Mouse (Mus musculus) layer of hippocampus, adult 6 months (tissue): ENCODE results near the gene Slc39a1. TPM values are rescaled to one million over a fixed set of nuclear protein-coding genes. Genes with fewer than 3 reads are reported as not detected.

ENCODE experiments used
- long read RNA-seq, 2 experiments: library from polyadenylated mRNA; unstranded; transcript quantifications; one replicate each; pipeline ENCODE4 v2.0.0; 2019 to 2020
- microRNA-seq: library from miRNA; unstranded; fragments of <30 nt; microRNA quantifications from one replicate; pipeline ENCODE4 v1.2.0, GENCODE M21; 2020
- polyA plus RNA-seq: library from polyadenylated mRNA; unstranded; fragments of <200 nt; fragmentation: Nextera tagmentation; gene quantifications from 2 replicates; pipeline ENCODE4 v1.2.3, GENCODE M21; 2021

Gene Slc39a1
- 89.8 and 134 TPM in 2 replicates for polyA plus RNA-seq
- long read RNA-seq, experiment 1, partial matches to known transcripts = 0 of 122 reads
- long read RNA-seq, experiment 1, other reads (novel, unspliced or antisense) = 122 of 122 reads
- long read RNA-seq, experiment 2, transcript Slc39a1-201 (4 exons, 2,364 nt) = major isoform, 12 of 12 reads
- long read RNA-seq, experiment 2, partial matches to known transcripts = 0 of 12 reads
- long read RNA-seq, experiment 2, other reads (novel, unspliced or antisense) = 0 of 12 reads

DNA sequence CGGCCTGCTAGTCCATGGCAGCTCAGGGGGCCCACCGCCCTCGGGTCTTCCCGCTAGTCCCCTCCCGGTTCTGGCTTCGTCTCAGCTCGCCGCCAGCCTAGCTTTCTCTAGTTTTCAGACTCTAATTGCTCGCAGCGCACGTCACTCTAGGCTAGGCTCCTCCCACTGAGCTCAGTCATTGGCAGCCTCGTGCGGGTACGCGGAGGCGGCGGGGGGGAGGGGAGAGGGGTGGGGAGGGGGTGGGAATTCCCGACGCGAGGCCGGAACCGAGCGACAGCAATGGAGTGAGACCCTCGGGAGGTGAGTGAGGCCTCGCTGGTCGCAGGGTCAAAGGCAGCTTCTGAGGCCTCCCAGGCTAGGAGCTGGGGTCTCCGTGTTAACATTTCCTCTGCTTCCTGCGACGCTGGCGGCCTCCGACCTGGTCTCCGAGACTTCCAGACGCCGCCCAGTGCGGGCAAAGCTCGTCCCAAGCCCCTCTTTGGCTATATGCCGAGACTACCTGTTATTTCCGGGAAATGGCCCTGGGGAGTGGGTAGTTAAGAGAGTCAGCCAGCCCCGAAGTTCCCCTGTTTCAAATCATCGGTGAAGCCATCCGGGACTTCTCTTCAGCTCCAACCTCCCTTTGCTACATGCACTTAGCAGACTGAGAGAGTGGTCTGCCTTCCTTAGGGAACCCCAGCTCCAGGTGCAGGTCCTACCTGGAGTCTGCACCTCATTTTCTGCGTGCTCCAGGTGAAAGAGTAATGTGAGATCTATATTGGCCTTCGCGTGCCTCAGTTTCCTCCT, at the start of gene Slc39a1:
Slc39a1 (plus strand) TSS at position 213 of the 786 bp plus-strand sequence.

GRCm38 (mm10) chr3:90213377-90213866, 34.5 kb upstream of the Slc39a1 start, which contains the start of the genes Rps27 and Rab13:
TSS of gene Rps27 (minus strand) at chr3:90213651.
TSS of gene Rab13 (plus strand) at chr3:90213695.

DNA sequence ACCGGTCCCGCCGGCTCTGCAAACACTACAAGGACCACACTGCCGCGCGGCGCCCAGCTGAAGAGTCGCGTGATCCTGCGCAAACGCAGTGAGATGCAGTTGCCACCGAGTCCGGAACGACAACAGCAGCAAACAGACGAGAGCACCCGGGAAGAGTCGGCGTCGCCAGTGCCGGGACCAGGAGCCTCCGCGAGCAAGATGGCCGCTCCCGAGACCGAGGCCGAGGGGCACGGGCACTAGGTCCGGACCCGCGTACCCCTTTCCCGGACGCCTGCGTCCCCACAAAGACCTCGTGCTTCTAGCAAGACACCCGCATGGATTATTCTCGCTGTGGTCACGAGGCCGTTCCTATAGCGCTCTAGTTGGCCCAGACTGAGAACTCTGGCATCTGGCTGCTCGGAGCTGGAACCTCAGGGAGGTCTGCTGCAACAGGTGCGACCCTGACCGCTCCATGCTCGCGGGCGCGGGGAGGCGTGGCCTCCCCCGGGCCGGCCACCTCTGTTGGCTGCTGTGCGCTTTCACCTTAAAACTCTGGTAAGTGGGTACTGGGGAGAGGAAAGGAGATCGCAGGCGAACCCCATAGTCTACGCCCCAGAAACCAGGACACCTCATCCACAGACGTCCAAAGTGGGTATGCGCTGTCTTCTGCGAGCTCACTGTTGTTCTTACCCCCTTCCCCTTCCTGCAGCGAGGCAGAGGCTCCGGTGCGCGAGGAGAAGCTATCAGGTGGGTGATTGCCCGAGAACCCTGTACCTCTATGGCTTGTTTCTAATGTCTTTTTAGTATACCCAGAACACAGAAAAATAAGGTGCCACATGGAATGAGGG, 16.3 kb upstream of the Slc39a1 start, which contains the start of gene Jtb:
Jtb (plus strand) TSS at position 91 of the 827 bp plus-strand sequence.

DNA sequence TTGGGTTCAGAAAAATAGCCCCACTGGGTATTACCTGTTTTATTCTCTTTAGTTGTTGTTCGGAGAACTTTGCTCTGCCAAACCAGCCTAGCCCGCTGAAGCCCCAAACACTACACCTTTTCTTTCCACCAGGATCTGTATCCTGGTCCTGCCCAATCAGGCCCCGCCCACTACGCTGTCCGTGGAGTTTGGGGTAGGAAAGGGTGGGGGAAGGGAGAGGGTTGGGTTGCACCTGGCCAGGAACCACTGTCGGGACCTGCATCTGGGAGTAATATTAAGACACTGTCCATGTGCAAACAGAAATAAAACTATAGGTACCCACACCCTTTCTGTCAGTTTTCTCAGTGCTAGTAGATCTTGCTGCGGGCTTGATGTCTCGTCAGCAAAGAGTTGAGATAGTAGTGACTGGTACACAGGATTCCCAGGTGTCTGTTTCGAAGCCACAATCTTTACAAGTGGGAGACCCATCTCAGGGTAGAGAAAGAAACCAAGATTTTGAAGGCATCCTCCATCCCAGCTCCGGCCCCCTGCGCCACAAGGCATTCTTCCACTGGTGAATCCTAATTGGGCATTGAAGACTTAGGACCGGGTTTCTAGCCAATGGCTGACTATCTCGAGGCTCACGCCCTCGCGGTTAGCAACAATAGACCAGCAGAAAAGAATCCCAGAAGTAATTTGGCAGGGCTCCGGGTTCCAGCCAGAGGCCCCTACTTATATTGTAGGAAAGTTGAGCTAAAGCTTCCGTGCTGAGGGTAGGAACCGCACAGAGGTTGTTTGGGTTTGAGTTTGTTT, 4.8 kb upstream of the Slc39a1 start, which contains the start of gene Creb3l4:
Creb3l4 (minus strand) TSS at position 529 of the 792 bp plus-strand sequence.

GRCm38 (mm10) chr3:90253653-90254418, 5.9 kb downstream of the Slc39a1 start, which contains the start of gene Crtc2:
TSS of gene Crtc2 (plus strand) at chr3:90254163.

DNA sequence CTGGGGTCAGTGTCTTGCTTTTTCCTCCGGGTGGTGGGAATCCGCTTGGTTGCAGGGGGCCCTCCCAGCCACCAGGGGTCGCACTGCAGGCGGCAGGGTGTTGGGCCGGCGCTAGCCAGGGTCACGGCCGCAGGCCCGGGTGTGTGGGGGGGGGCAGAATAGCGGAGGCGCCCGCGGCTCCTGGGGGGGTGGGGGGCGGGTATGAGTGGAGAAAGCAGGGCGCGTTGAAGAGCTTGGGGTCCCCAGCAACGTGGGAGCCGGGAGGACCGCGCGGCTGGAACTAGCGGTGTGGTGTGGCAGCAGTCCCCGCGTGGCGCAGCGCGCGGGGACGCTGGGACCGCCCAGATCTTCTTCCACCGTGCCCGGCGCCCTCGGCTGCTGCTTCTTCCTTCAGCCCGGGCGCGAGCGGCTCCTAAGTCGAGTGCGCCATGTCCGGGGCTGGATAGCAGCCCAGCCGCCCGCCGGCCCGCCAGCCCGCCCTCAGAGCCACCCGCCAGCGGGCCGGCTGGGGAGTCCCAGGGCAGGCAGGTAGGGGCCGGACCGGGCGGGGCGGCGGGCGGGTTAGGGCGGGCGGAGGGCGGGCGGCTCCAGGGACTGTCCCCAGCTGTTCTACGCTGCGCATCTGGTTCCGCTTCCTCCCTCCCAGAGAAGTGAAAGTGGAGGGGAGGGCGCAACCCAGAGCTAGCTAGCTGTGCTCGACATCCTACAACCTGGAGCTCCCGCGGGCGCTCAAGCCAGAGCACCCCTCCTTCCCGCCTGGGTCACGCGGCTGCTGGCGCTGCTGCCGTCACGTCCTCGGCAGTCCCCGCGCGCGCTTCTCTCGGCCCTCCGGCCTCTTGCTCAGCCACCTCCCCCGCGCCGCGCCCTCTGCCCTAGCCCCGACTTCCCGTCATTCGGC, 17.3 kb downstream of the Slc39a1 start, which contains the start of gene Dennd4b:
Dennd4b (plus strand) TSS at position 152 of the 898 bp plus-strand sequence.

DNA sequence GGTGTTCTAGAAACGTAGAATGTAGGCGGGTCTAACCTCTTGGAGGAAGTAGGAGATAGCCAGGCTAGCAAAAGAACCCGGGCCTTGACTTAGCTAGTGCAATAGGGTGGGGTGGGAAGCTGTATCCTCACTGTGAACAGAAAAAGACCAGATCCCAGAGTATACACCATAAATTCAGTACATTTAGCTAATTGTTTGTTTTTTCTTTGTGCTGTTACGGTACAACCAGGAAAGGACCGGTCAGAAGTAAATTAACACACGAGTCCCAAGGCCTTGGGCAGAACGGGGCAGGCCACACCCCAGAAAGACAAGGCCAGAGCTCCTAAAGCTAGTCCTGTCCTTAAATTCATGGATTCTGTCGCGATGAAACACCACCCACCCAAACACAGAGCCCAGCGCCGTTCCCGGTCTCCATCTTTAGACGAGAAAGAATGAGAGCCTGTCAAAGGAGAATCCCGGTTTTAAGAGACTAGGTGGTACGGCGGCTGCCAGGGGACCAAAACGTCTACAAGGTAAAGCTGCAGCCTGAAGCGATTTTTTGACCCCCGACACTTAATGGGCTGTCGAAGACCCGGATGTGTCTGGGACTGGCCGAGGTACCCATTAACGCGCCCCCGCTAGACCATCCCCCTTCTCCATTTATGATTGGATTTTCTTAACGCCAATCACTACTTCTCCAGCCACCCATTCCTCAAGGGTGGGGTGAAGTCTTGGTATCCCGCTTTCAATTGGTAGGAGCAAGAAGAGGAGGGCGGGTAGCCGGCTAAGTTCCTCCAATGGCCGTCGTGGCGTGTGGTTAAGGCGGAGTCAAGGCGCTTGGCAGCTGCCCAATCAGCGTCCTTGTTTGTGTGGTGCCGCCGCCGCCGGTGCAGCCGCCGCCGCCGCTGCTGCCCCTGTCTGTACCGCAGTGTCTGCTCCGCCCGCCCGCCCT, 44.6 kb downstream of the Slc39a1 start, which contains the start of gene Gatad2b:
Gatad2b (plus strand) TSS at position 834 of the 931 bp plus-strand sequence.

Small RNAs within 50 kb of the gene (microRNA-seq; reads per million reads assigned to microRNA genes)
- not detected for gene Mir7012

Other genes starting within 250 kb of the Slc39a1 start
- gene Hax1, start 249.4 kb upstream of the Slc39a1 start, polyA plus RNA-seq = 96.3 and 106 TPM in 2 replicates
- 365 and 533 TPM in 2 replicates for gene 4933434E20Rik, start 196.5 kb upstream of the Slc39a1 start, polyA plus RNA-seq
- 82.2 and 108 TPM in 2 replicates for gene Ubap2l, start 195.5 kb upstream of the Slc39a1 start, polyA plus RNA-seq
- gene Tpm3, start 175.5 kb upstream of the Slc39a1 start, polyA plus RNA-seq = 181 TPM in 2 replicates
- 0.03 TPM in 2 replicates for gene Nup210l, start 144.0 kb upstream of the Slc39a1 start, polyA plus RNA-seq
- gene Rps27, start 34.5 kb upstream of the Slc39a1 start, polyA plus RNA-seq = 2,829 and 2,904 TPM in 2 replicates
- 8.7 and 9.8 TPM in 2 replicates for gene Rab13, start 34.5 kb upstream of the Slc39a1 start, polyA plus RNA-seq
- 86.0 and 94.4 TPM in 2 replicates for gene Jtb, start 16.6 kb upstream of the Slc39a1 start, polyA plus RNA-seq
- 0.39 and 0.41 TPM in 2 replicates for gene Creb3l4, start 4.7 kb upstream of the Slc39a1 start, polyA plus RNA-seq
- gene Crtc2, start 6.0 kb downstream of the Slc39a1 start, polyA plus RNA-seq = 12.7 and 14.4 TPM in 2 replicates
- gene Dennd4b, start 17.0 kb downstream of the Slc39a1 start, polyA plus RNA-seq = 6.4 and 6.6 TPM in 2 replicates
- gene Gatad2b, start 45.0 kb downstream of the Slc39a1 start, polyA plus RNA-seq = 14.5 and 17.0 TPM in 2 replicates
- 3.6 TPM in 2 replicates for gene Slc27a3, start 141.8 kb downstream of the Slc39a1 start, polyA plus RNA-seq
- gene Ints3, start 185.4 kb downstream of the Slc39a1 start, polyA plus RNA-seq = 12.0 and 12.8 TPM in 2 replicates
- 0.78 and 0.92 TPM in 2 replicates for gene Npr1, start 217.7 kb downstream of the Slc39a1 start, polyA plus RNA-seq
- 70.1 and 73.7 TPM in 2 replicates for gene Ilf2, start 228.0 kb downstream of the Slc39a1 start, polyA plus RNA-seq
- gene Snapin, start 242.9 kb downstream of the Slc39a1 start, polyA plus RNA-seq = 91.8 and 96.6 TPM in 2 replicates